Mouse (Mus musculus): ENCODE measurements at regions not wholly inside any gene's neighbourhood (a gene's known extent, or its start where the extent isn't known, plus 50 kb on each side); places are given as distances from the start of the nearest gene placed in this dataset.

- no peak for ATAC-seq (ENCODE audit: extremely low read depth, insufficient number of reproducible peaks, low FRiP score, poor library complexity, severe bottlenecking)
Measured at GRCm38 (mm10) chr5:75788087-75788486, 190.2 kb downstream of the Kdr start.

GRCm38 (mm10) chr5:75786196-75786595 is 192.1 kb downstream of the Kdr start:
- no peak for ATAC-seq (ENCODE audit: extremely low read depth, insufficient number of reproducible peaks, low FRiP score, poor library complexity, severe bottlenecking)

GRCm38 (mm10) chr5:75784998-75785593 is 193.2 kb downstream of the Kdr start:
- no peak for ATAC-seq (ENCODE audit: extremely low read depth, insufficient number of reproducible peaks, low FRiP score, poor library complexity, severe bottlenecking)

GRCm38 (mm10) chr5:75770592-75770991 is 195.9 kb downstream of the Kit start:
- ATAC-seq (ENCODE audit: extremely low read depth, insufficient number of reproducible peaks, low FRiP score, poor library complexity, severe bottlenecking): no peak

GRCm38 (mm10) chr5:75767213-75767612 is 192.5 kb downstream of the Kit start:
- no peak for ATAC-seq (ENCODE audit: extremely low read depth, insufficient number of reproducible peaks, low FRiP score, poor library complexity, severe bottlenecking)

- no peak for ATAC-seq (ENCODE audit: extremely low read depth, insufficient number of reproducible peaks, low FRiP score, poor library complexity, severe bottlenecking)
Measured at GRCm38 (mm10) chr5:75762374-75762773, 187.7 kb downstream of the Kit start.

GRCm38 (mm10) chr5:75761459-75762310 is 187.0 kb downstream of the Kit start:
- no peak for ATAC-seq (ENCODE audit: extremely low read depth, insufficient number of reproducible peaks, low FRiP score, poor library complexity, severe bottlenecking)

GRCm38 (mm10) chr5:75756168-75756567 is 181.5 kb downstream of the Kit start:
- no peak for ATAC-seq (ENCODE audit: extremely low read depth, insufficient number of reproducible peaks, low FRiP score, poor library complexity, severe bottlenecking)

- ATAC-seq (ENCODE audit: extremely low read depth, insufficient number of reproducible peaks, low FRiP score, poor library complexity, severe bottlenecking): no peak
Measured at GRCm38 (mm10) chr5:75754356-75754755, 179.6 kb downstream of the Kit start.

GRCm38 (mm10) chr5:75745311-75745710 is 170.6 kb downstream of the Kit start:
- no peak for ATAC-seq (ENCODE audit: extremely low read depth, insufficient number of reproducible peaks, low FRiP score, poor library complexity, severe bottlenecking)

- ATAC-seq (ENCODE audit: extremely low read depth, insufficient number of reproducible peaks, low FRiP score, poor library complexity, severe bottlenecking): no peak
Measured at GRCm38 (mm10) chr5:75744475-75745045, 169.8 kb downstream of the Kit start.

- no peak for ATAC-seq (ENCODE audit: extremely low read depth, insufficient number of reproducible peaks, low FRiP score, poor library complexity, severe bottlenecking)
Measured at GRCm38 (mm10) chr5:75739336-75739735, 164.6 kb downstream of the Kit start.

GRCm38 (mm10) chr5:75738445-75738844 is 163.7 kb downstream of the Kit start:
- no peak for ATAC-seq (ENCODE audit: extremely low read depth, insufficient number of reproducible peaks, low FRiP score, poor library complexity, severe bottlenecking)

- no peak for ATAC-seq (ENCODE audit: extremely low read depth, insufficient number of reproducible peaks, low FRiP score, poor library complexity, severe bottlenecking)
Measured at GRCm38 (mm10) chr5:75737752-75738151, 163.0 kb downstream of the Kit start.

GRCm38 (mm10) chr5:75736318-75736717 is 161.6 kb downstream of the Kit start:
- ATAC-seq (ENCODE audit: extremely low read depth, insufficient number of reproducible peaks, low FRiP score, poor library complexity, severe bottlenecking): no peak

- ATAC-seq (ENCODE audit: extremely low read depth, insufficient number of reproducible peaks, low FRiP score, poor library complexity, severe bottlenecking): no peak
Measured at GRCm38 (mm10) chr5:75734508-75734907, 159.8 kb downstream of the Kit start.

- ATAC-seq (ENCODE audit: extremely low read depth, insufficient number of reproducible peaks, low FRiP score, poor library complexity, severe bottlenecking): no peak
Measured at GRCm38 (mm10) chr5:75734043-75734442, 159.3 kb downstream of the Kit start.

- ATAC-seq (ENCODE audit: extremely low read depth, insufficient number of reproducible peaks, low FRiP score, poor library complexity, severe bottlenecking): no peak
Measured at GRCm38 (mm10) chr5:75731236-75731635, 156.5 kb downstream of the Kit start.

- ATAC-seq (ENCODE audit: extremely low read depth, insufficient number of reproducible peaks, low FRiP score, poor library complexity, severe bottlenecking): no peak
Measured at GRCm38 (mm10) chr5:75730698-75731097, 156.0 kb downstream of the Kit start.

- ATAC-seq (ENCODE audit: extremely low read depth, insufficient number of reproducible peaks, low FRiP score, poor library complexity, severe bottlenecking): no peak
Measured at GRCm38 (mm10) chr5:75721291-75721690, 146.6 kb downstream of the Kit start.

Measured in neutrophil, adult 5-6 weeks (primary cell).